Mouse (Mus musculus) cerebellum, adult 2 months (tissue): ENCODE results near the gene Arf5.

ENCODE experiments used
- CTCF ChIP-seq: fragments of 200-500 bp; IDR thresholded peaks from 2 replicates; pipeline ENCODE4 v1.5.1; 2011; ENCODE audit warnings: low read depth, mild to moderate bottlenecking, control low read depth, low read length, moderate library complexity, borderline replicate concordance; ENCODE audit not compliant: insufficient read depth
- POLR2A ChIP-seq: fragments of 200-500 bp; IDR thresholded peaks from 2 replicates; pipeline ENCODE4 v1.6.1; 2011; ENCODE audit warnings: low read length, control low read depth, borderline replicate concordance; ENCODE audit not compliant: insufficient read depth

- no peak for TF ChIP-seq POLR2A
- TF ChIP-seq CTCF = no peak
Measured at GRCm38 (mm10) chr6:28447937-28448336, 24.6 kb downstream of the Arf5 start.
